Mouse (Mus musculus) forebrain, postnatal 0 days (tissue): ENCODE results near the gene Thra. TPM values are rescaled to one million over a fixed set of nuclear protein-coding genes. Genes with fewer than 3 reads are reported as not detected.

ENCODE experiments used
- ATAC-seq: fragments of 200-750 bp; cut with Nextera tagmentation; 2 replicates; pipeline ENCODE4 v1.8.0; 2017; ENCODE audit warnings: mild to moderate bottlenecking, moderate library complexity
- DNase-seq: peaks from one replicate; pipeline ENCODE4 v3.0.0-alpha.2; 2015
- H3K27ac ChIP-seq: fragments of 300-500 bp; sonication (generic); 2 replicates; pipeline ENCODE4 v1.5.1; 2014; ENCODE audit warnings: low read depth, mild to moderate bottlenecking, antibody characterized with exemption, low read length, moderate library complexity, mixed read lengths
- H3K27me3 ChIP-seq: fragments of 300-500 bp; sonication (generic); 2 replicates; pipeline ENCODE4 v1.6.1; 2014; ENCODE audit warnings: mild to moderate bottlenecking, low read length, mixed read lengths; ENCODE audit not compliant: insufficient read depth
- H3K36me3 ChIP-seq: fragments of 300-500 bp; sonication (generic); 2 replicates; pipeline ENCODE4 v1.6.1; 2014; ENCODE audit warnings: mild to moderate bottlenecking, moderate library complexity; ENCODE audit not compliant: insufficient read depth
- H3K4me1 ChIP-seq: fragments of 300-500 bp; sonication (generic); 2 replicates; pipeline ENCODE4 v1.6.1; 2014; ENCODE audit warnings: antibody characterized with exemption; ENCODE audit not compliant: insufficient read depth
- H3K4me2 ChIP-seq: fragments of 300-500 bp; sonication (generic); 2 replicates; pipeline ENCODE4 v1.6.1; 2014; ENCODE audit warnings: low read depth, mild to moderate bottlenecking, moderate library complexity
- H3K4me3 ChIP-seq: fragments of 300-500 bp; sonication (generic); 2 replicates; pipeline ENCODE4 v1.5.1; 2014; ENCODE audit warnings: low read depth, low read length, mixed read lengths
- H3K9ac ChIP-seq: fragments of 300-500 bp; sonication (generic); 2 replicates; pipeline ENCODE4 v1.6.1; 2014; ENCODE audit warnings: mild to moderate bottlenecking
- H3K9me3 ChIP-seq: fragments of 300-500 bp; sonication (generic); 2 replicates; pipeline ENCODE4 v1.6.1; 2016; ENCODE audit warnings: low read length
- CTCF ChIP-seq: sonication (generic); IDR thresholded peaks from 2 replicates; pipeline ENCODE4 v1.5.1; 2016; ENCODE audit warnings: antibody characterized with exemption, control low read depth, low read depth
- WGBS: fragments of 180-500 bp; shearing (Covaris S2); extraction: QIAGEN DNeasy Blood & Tissue Kit; methylation state at CpG from one replicate; pipeline ENCODE4 v1.1.7; 2014; 5-methylcytosine and 5-hydroxymethylcytosine counted together
- polyA plus RNA-seq: library from polyadenylated mRNA; unstranded; fragments of >200 nt; fragmentation: Nextera tagmentation; extraction: Ambion mirVana; gene quantifications from 2 replicates; pipeline ENCODE4 v1.2.1, GENCODE M21; 2015
- total RNA-seq: library from RNA; depleted of rRNA; stranded (reverse); fragments of >200 nt; gene quantifications from 2 replicates; pipeline ENCODE4 v1.2.3, GENCODE M21; 2014; rRNA removed

The Thra gene
- total RNA-seq = 1,003 and 1,159 TPM in 2 replicates
- 223 and 233 TPM in 2 replicates for polyA plus RNA-seq

GRCm38 (mm10) chr11:98740393-98741050 is at the start of gene Thra:
Gene Thra, plus strand, starts transcription at chr11:98740638.
- no peaks in the 10 kb centered on the region for H3K36me3 ChIP-seq
- peak within 1 kb of the TSS; percentile 99 for H3K9ac ChIP-seq
- H3K9me3 ChIP-seq = no peaks in the 10 kb centered on the region
- no peaks in the 10 kb centered on the region for H3K27me3 ChIP-seq
- DNase-seq (peak; percentile 83), ATAC-seq (peak; percentile 44)
- peak within 1 kb of the TSS; percentile 97 for H3K4me3 ChIP-seq
- under 1% methylated on average over 22 of the region's 22 CpGs for WGBS
- H3K4me1 ChIP-seq = peaks cover 38% of the 10 kb centered on the region
- peak within 1 kb of the TSS; percentile 94 for H3K4me2 ChIP-seq
- peak within 1 kb of the TSS; percentile 99 for H3K27ac ChIP-seq
- no peak for TF ChIP-seq CTCF

DNA sequence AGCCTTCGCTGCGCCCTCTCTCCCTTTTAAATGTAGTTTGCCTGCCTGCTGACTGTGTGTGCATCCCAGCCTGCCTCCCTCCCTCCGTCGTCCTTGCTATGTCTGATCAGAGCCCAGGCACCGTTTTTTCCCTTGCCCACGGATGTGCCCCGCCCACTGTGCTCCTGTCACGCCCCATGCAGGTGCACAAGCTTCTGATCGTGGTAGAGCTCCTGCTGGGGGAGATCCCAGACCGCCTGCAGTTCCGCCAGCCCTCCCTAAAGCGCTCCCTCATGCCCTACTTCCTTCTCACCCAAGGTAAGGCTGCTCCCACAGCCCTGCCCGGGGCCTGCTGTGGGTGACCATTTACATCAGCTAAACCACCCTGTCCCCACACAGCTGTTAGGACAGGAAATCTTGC is 47.2 kb upstream of the Thra start:
- WGBS = 82% methylated on average over 13 of the region's 13 CpGs
- Histone ChIP-seq H3K36me3 (peaks cover 76% of the 10 kb centered on the region), H3K4me3 (no peak overlapping the region), H3K9ac (no peak overlapping the region), H3K9me3 (no peaks in the 10 kb centered on the region), H3K27ac (no peak overlapping the region), H3K4me1 (no peaks in the 10 kb centered on the region), H3K4me2 (no peak overlapping the region), H3K27me3 (no peaks in the 10 kb centered on the region)
- DNase-seq (no peak), ATAC-seq (no peak)
- TF ChIP-seq CTCF = no peak

DNA sequence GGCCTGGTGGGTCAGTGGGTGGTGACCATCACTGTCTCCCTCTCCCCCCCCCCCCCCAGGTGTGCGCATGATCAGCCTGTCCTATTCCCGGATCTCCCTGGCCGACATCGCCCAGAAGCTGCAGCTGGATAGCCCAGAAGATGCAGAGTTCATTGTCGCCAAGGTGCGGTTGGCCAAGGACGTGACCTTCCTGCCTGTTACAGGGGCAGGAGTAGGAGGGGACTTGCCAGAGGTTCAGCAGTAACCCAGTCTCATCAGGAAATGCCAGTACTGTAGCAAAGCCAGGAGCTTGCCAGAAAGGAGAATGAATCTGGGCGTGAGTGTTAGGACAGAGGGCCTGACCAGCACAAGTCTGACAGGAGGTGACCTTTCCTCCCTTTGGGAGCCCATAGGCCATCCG is 46.7 kb upstream of the Thra start:
- Histone ChIP-seq H3K4me3 (no peak overlapping the region), H3K27ac (no peak overlapping the region), H3K9me3 (no peaks in the 10 kb centered on the region), H3K27me3 (no peaks in the 10 kb centered on the region), H3K4me2 (no peak overlapping the region), H3K36me3 (peaks cover 73% of the 10 kb centered on the region), H3K4me1 (no peaks in the 10 kb centered on the region), H3K9ac (no peak overlapping the region)
- no peak for TF ChIP-seq CTCF
- WGBS = 95% methylated on average over 9 of the region's 9 CpGs
- DNase-seq = no peak
- ATAC-seq = no peak

DNA sequence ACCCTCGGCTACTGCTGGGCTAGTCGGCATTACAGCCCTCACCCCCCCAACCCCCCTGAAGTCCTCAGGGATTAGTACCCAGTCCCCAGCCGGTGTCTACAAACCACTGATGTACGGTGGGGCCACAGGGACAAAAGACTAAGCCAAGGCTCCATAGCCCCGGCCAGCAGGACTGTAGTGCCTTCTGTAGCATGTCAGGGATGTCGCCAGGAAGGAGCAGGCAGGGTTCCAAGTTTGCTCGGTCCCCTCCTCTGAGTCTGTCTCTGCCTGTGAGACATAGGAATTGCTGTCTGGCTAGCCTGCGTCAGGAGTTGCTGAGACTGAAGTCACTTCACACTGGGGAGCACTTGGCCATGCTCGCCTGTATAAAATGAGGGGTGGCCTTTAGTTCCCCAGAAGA is 46.1 kb upstream of the Thra start:
- Histone ChIP-seq H3K4me2 (no peak overlapping the region), H3K27ac (no peak overlapping the region), H3K4me1 (no peaks in the 10 kb centered on the region), H3K4me3 (no peak overlapping the region), H3K9ac (no peak overlapping the region), H3K36me3 (peaks cover 70% of the 10 kb centered on the region), H3K9me3 (no peaks in the 10 kb centered on the region), H3K27me3 (no peaks in the 10 kb centered on the region)
- ATAC-seq (no peak), DNase-seq (no peak)
- 76% methylated on average over 9 of the region's 9 CpGs for WGBS
- TF ChIP-seq CTCF = no peak

DNA sequence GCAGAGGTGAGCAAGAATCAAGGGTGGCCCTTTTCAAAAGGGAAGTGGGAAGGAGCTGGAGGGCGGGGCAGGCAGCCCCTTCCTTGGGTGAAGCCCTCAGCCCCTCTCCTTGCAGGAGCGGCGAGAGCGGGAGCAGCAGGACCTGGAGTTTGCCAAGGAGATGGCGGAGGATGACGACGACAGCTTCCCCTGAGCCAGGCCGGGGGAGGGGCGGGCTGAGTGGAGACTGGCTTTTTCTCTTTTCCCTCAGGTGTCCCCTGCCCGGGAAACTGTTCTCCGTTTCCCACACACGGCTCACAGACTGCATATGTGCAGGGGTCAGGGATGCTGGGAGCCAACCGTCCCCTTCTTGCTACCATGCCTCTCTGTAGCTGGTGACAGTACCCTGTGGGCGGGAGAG is 45.0 kb upstream of the Thra start:
- no peaks in the 10 kb centered on the region for H3K4me1 ChIP-seq
- H3K4me3 ChIP-seq = no peak overlapping the region
- DNase-seq = no peak
- H3K27me3 ChIP-seq = no peaks in the 10 kb centered on the region
- no peak for ATAC-seq
- peaks cover 59% of the 10 kb centered on the region for H3K36me3 ChIP-seq
- TF ChIP-seq CTCF = no peak
- H3K9ac ChIP-seq = no peak overlapping the region
- 70% methylated on average over 12 of the region's 14 CpGs for WGBS
- no peak overlapping the region for H3K4me2 ChIP-seq
- H3K9me3 ChIP-seq = no peaks in the 10 kb centered on the region
- H3K27ac ChIP-seq = no peak overlapping the region

DNA sequence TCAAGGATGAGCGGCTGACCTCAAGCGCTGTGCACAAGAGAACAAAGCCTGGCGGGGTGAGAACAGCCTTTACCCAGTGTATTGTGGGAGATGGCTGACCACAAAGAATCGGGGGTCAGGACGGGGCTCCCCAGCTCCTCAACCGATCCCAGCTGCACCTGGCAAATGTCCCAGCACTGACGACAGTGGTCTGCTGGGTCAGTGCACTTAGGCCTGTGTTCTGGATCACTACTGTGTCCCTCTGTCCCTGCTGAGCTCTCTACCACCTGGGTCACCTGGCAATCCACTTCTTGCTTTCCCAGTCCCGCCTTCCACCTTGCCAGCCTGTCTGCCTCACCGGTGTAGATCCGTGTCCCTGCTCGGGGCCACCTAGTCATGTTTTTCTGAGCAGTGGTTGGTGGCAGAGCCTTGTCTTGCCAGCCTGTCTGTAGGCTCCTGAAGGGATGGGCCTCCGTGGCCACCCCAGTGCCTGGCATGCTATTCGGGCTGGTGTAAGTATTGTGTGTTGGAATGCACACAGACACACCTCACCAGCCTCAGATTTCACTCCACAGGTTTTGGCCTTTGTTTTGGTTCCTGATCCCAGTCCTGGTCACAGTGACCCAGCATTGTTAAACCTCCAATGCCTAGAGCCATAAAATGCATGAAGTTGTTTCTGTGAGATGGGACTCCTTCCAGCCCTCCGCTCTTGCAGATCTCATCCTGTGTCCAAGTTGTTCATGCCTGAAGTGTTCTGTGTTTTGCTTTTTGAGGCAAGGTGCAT is 43.8 kb upstream of the Thra start:
- Histone ChIP-seq H3K9me3 (no peaks in the 10 kb centered on the region), H3K4me3 (no peak overlapping the region), H3K27me3 (no peaks in the 10 kb centered on the region), H3K4me2 (no peak overlapping the region), H3K36me3 (peaks cover 47% of the 10 kb centered on the region), H3K9ac (no peak overlapping the region), H3K27ac (no peak overlapping the region), H3K4me1 (no peaks in the 10 kb centered on the region)
- no peak for TF ChIP-seq CTCF
- WGBS = 84% methylated on average over 14 of the region's 14 CpGs
- DNase-seq = no peak
- no peak for ATAC-seq

DNA sequence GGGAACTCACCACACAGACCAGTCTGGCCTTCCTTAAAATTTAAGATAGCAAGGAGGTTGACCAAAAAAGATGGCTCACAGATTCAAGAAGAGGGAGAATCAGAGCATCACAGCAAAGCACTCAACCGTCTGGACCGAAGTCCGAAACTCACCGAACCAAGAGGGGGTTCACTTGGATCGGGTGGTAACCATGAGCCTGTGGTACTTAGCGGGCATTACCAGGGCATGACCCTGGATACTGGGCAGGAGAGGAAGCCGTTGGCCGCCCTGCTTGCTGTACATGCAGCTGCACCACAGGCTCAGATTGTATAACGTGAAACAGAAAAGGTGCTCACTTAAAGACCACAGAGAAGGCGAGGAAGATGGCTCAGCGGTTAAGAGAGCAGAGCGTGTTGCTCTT is 43.2 kb upstream of the Thra start:
- Histone ChIP-seq H3K27me3 (no peaks in the 10 kb centered on the region), H3K27ac (no peak overlapping the region), H3K36me3 (peaks cover 41% of the 10 kb centered on the region), H3K4me3 (no peak overlapping the region), H3K9me3 (no peaks in the 10 kb centered on the region), H3K4me2 (no peak overlapping the region), H3K9ac (no peak overlapping the region), H3K4me1 (no peaks in the 10 kb centered on the region)
- no peak for TF ChIP-seq CTCF
- 91% methylated on average over 12 of the region's 12 CpGs for WGBS
- DNase-seq = no peak
- ATAC-seq = no peak
